Mouse (Mus musculus) testis, adult 2 months (tissue): ENCODE data around the gene Msh4. TPM values are rescaled to one million over a fixed set of nuclear protein-coding genes. Genes with fewer than 3 reads are reported as not detected.

ENCODE experiments used
- H3K27ac ChIP-seq: fragments of 200-500 bp; 2 replicates; pipeline ENCODE4 v1.5.1; 2012; ENCODE audit warnings: low read depth, low read length; ENCODE audit not compliant: control insufficient read depth, insufficient read depth
- H3K27me3 ChIP-seq: fragments of 200-500 bp; 2 replicates; pipeline ENCODE4 v1.6.1; 2012; ENCODE audit warnings: mild to moderate bottlenecking, low read length, moderate library complexity; ENCODE audit not compliant: control insufficient read depth, insufficient read depth
- H3K36me3 ChIP-seq: fragments of 200-500 bp; 2 replicates; pipeline ENCODE4 v1.6.1; 2012; ENCODE audit warnings: mild to moderate bottlenecking, low read length; ENCODE audit not compliant: control insufficient read depth, insufficient read depth
- H3K4me1 ChIP-seq: fragments of 200-500 bp; 2 replicates; pipeline ENCODE4 v1.6.1; 2012; ENCODE audit warnings: low read length; ENCODE audit not compliant: control insufficient read depth, insufficient read depth
- H3K4me3 ChIP-seq: fragments of 200-500 bp; 2 replicates; pipeline ENCODE4 v1.5.1; 2012; ENCODE audit warnings: low read depth, mild to moderate bottlenecking, low read length, moderate library complexity, mixed read lengths; ENCODE audit not compliant: control insufficient read depth
- CTCF ChIP-seq: fragments of 200-500 bp; IDR thresholded peaks from 2 replicates; pipeline ENCODE4 v1.5.1; 2012; ENCODE audit warnings: low read depth, mild to moderate bottlenecking, inconsistent platforms, low read length, moderate library complexity; ENCODE audit not compliant: control insufficient read depth, insufficient read depth, insufficient replicate concordance
- POLR2A ChIP-seq: fragments of 200-500 bp; IDR thresholded peaks from 2 replicates; pipeline ENCODE4 v1.6.1; 2012; ENCODE audit warnings: low read depth, mild to moderate bottlenecking, inconsistent platforms, low read length, moderate library complexity; ENCODE audit not compliant: control insufficient read depth
- polyA plus RNA-seq: library from polyadenylated mRNA; depleted of rRNA; stranded (reverse); fragments of >200 nt; gene quantifications from 2 replicates; pipeline ENCODE4 v1.2.3, GENCODE M21; 2012

The Msh4 gene
- polyA plus RNA-seq, 1 experiment = 14.6 TPM

- H3K4me3 ChIP-seq = no peak overlapping the region
- no peak overlapping the region for H3K27ac ChIP-seq
- no peaks in the 10 kb centered on the region for H3K4me1 ChIP-seq
- no peak for TF ChIP-seq CTCF
- TF ChIP-seq POLR2A = no peak
- no peaks in the 10 kb centered on the region for H3K36me3 ChIP-seq
- no peaks in the 10 kb centered on the region for H3K27me3 ChIP-seq
Observed at GRCm38 (mm10) chr3:153921147-153921910, 15.4 kb upstream of the Msh4 start.

GRCm38 (mm10) chr3:153917200-153917599, 11.3 kb upstream of the Msh4 start:
- no peaks in the 10 kb centered on the region for H3K27me3 ChIP-seq
- peaks cover 3% of the 10 kb centered on the region for H3K4me1 ChIP-seq
- no peak for TF ChIP-seq CTCF
- TF ChIP-seq POLR2A = no peak
- no peaks in the 10 kb centered on the region for H3K36me3 ChIP-seq
- H3K4me3 ChIP-seq = no peak overlapping the region
- no peak overlapping the region for H3K27ac ChIP-seq

- H3K27me3 ChIP-seq = no peaks in the 10 kb centered on the region
- no peak overlapping the region for H3K4me3 ChIP-seq
- peak overlapping the region; percentile 9 for H3K27ac ChIP-seq
- peaks cover 3% of the 10 kb centered on the region for H3K4me1 ChIP-seq
- TF ChIP-seq CTCF = no peak
- no peak for TF ChIP-seq POLR2A
- no peaks in the 10 kb centered on the region; the same call in 1 of the 2 replicates for H3K36me3 ChIP-seq
Observed at GRCm38 (mm10) chr3:153913510-153914243, 7.7 kb upstream of the Msh4 start.

- peaks cover 3% of the 10 kb centered on the region for H3K4me1 ChIP-seq
Observed at GRCm38 (mm10) chr3:153912546-153913509, 6.9 kb upstream of the Msh4 start, which contains the start of gene Rabggtb. Gene Rabggtb, minus strand, starts transcription at chr3:153913009.

GRCm38 (mm10) chr3:153911882-153912440, 6.0 kb upstream of the Msh4 start:
- peak overlapping the region; percentile 96 for H3K4me3 ChIP-seq
- peaks cover 3% of the 10 kb centered on the region for H3K36me3 ChIP-seq
- TF ChIP-seq CTCF (no peak), POLR2A (no peak)
- peaks cover 3% of the 10 kb centered on the region for H3K4me1 ChIP-seq
- no peaks in the 10 kb centered on the region for H3K27me3 ChIP-seq
- H3K27ac ChIP-seq = peak overlapping the region; percentile 80

More at GRCm38 (mm10) chr3:153912546-153913509, 6.9 kb upstream of the Msh4 start, which contains the start of gene Rabggtb:
- Histone ChIP-seq H3K27me3 (no peaks in the 10 kb centered on the region), H3K27ac (peak within 1 kb of the TSS; percentile 80), H3K36me3 (peaks cover 1% of the 10 kb centered on the region), H3K4me3 (peak within 1 kb of the TSS; percentile 96)
- TF ChIP-seq POLR2A (peak; percentile 99), CTCF (no peak)

GRCm38 (mm10) chr3:153911197-153911881, 5.4 kb upstream of the Msh4 start:
- Histone ChIP-seq H3K4me1 (peaks cover 3% of the 10 kb centered on the region), H3K36me3 (peaks cover 3% of the 10 kb centered on the region), H3K27me3 (no peaks in the 10 kb centered on the region), H3K4me3 (peak overlapping the region; percentile 42), H3K27ac (no peak overlapping the region)
- TF ChIP-seq POLR2A (no peak), CTCF (no peak)
